Mouse (Mus musculus) right cerebral cortex, postnatal 4 days (tissue): ENCODE data around the gene Tnfsf8.

Experiments used
- DNase-seq: peaks from one replicate; pipeline ENCODE4 v3.0.0-alpha.2; 2022

Tnfsf8 gene

GRCm38 (mm10) chr4:63860688-63861540 is at the start of gene Tnfsf8:
TSS of gene Tnfsf8 (minus strand) at chr4:63861347.
- no peak for DNase-seq

DNA sequence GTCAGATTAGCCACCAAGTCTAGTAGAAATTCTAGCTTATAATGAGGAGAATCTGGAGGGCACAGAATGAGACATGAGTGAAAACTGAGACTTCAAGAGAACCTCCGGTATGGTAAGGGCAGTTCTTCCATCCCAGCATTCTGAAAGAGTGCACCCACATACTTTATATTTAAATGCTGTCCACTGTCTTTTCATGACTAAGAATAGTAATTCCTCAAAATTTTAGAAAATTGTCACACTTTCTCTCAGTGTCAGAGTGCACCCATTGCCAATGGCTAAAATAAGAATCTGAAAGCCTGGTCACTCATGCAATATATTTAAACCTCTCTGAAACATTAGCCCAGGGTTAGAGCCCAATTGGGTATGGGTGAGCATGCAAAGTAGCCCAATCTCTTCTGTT is 47.4 kb upstream of the Tnfsf8 start:
- no peak for DNase-seq

DNA sequence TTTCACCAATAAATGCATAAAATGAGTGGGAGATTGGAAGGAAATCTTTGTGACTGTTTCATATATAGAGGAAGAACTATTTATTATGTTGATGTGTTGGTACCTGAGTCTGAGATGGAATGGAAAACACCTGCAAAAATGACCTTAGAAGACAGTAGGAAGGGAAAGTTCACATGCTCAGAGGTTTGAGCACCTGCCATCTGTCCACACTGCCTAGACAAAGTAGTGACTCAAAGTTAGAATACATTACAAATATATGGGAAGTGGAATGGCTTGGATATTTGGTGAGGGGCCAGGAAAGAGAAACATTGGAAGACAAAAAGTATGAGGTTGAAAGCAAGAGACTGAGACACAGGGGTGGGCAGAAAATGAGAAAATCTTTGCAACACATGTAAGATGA is 46.3 kb upstream of the Tnfsf8 start:
- no peak for DNase-seq

DNA sequence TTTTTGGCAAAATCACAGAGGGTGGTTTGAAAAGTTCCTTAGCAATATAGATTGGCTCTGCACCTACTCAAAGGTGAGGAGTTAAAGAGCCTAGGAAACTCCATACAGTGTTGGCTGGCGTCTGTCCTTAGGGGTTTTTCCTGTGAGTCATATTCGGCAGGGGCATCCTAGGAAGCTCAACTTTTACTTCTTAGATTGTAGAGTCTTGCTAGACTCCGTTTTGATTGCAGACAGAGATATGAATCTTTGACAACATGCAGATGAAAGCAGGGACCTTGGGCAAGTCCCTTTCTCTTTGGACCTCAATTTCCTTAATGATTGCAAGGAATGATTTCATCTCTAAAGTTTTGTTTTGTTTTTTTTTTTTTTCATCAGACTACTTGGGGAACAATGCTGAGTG is 44.9 kb upstream of the Tnfsf8 start:
- no peak for DNase-seq

GRCm38 (mm10) chr4:63899081-63899523 is 38.0 kb upstream of the Tnfsf8 start:
- DNase-seq: no peak

DNA sequence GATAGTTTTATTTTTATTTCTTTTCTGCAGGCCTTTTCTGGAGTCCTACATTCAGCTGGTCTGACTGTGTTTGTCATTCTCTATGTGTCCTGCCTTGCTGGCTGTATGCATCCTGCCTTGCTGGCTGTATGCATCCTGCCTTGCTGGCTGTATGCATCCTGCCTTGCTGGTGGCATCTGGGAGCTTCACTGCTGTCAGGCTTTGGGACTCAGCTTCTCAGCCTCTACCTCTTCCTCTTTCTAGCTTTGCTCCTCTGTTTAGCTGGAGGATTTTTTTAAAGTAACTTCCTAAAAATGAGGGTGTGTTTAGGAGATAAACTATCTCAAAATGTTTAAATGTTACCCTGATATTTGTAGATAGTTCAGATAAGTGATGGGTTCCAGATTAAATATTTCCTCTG is 36.0 kb upstream of the Tnfsf8 start:
- DNase-seq: no peak

GRCm38 (mm10) chr4:63886156-63886555 is 25.0 kb upstream of the Tnfsf8 start:
- DNase-seq: no peak

- no peak for DNase-seq
Observed at GRCm38 (mm10) chr4:63876720-63877119, 15.6 kb upstream of the Tnfsf8 start.

DNA sequence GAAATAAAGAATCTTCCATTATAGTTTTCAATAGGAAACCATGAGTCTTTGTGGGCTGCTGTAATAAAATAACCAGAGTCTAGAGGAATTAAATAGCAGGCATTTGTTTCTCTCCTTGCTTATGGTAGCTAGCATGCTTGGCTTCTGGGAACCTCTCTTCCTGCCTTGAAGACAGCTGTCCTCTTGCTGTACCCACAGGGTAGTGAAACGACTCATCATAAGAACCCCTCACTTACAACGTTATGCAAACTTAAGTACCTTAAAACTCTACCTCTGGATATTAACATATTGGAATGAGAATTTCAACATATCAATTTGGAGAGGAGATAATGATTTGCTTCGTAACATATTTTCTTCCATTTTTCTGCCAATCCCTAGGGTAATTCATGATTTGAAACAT is 14.3 kb upstream of the Tnfsf8 start:
- no peak for DNase-seq

DNA sequence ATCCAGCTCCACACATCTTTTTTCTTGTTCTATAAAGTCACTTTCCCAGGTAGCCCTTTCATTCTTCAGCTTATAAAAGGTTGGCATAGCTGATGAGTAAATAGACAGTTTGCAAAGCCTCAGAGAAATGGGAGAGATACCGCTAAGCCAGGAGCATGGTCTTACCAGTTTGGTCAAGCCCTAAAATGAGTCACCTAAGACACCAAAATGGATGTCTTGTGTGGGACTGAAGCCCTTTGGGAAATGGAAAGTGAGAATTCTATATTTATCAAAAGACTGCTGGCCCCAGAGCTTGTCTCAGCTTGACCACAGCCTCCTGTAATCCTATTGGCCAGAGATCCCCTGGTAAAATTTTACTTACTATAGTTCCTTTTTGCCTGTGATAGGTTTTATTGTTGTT is 9.5 kb upstream of the Tnfsf8 start:
- no peak for DNase-seq

GRCm38 (mm10) chr4:63868770-63869169 is 7.6 kb upstream of the Tnfsf8 start:
- DNase-seq: no peak

DNA sequence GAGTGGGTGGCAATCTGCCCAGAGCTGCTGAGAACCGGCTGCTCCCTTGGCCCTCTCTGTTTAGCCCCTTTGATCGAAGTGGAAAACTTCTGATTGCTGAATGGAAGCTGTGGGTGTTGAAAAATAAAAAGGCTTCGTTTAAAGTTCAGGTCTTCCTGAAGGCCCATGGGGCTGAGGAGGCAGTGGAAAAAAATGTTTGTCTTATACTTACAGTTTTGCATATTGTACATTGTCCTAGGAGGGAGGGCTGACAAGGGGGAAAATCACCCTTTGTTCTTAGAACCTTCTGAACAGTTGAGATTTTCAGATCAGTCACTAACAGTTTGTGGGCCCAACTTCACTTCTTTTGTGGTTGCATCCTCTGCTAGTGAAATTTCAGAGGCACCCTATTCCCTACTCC is 1.8 kb upstream of the Tnfsf8 start:
- peak; percentile 14 for DNase-seq

DNA sequence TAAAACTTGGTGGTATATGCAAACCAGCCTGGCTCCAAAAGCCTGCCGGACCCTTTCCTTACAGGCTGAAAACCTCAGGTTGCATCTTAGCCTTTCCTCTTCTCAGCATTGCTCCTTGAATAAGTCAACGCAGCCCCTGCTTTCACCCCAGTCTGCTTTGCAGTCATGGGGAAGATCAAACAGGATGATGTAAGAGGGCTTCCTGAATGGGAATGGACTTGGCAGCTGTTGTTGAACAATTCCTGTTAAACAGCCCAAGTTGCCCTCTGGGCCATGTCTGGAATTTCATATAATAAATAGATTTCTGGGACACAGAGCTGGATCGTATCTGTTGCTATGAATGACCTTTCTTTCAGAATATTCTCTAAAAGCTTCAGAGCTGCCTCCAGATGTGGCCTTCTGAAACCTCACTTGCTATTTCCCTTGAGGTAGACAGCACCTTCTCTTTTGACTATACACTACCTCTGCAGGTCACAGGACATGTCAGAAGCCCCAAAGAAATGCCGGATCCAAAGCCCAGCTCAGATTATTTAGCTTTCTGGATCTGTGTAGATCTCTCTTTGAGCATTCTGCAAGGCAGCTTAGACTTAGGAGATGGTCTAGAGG is 1.0 kb upstream of the Tnfsf8 start:
- DNase-seq: no peak

- DNase-seq: no peak
Observed at GRCm38 (mm10) chr4:63860236-63860635, 911 bp downstream of the Tnfsf8 start.

DNA sequence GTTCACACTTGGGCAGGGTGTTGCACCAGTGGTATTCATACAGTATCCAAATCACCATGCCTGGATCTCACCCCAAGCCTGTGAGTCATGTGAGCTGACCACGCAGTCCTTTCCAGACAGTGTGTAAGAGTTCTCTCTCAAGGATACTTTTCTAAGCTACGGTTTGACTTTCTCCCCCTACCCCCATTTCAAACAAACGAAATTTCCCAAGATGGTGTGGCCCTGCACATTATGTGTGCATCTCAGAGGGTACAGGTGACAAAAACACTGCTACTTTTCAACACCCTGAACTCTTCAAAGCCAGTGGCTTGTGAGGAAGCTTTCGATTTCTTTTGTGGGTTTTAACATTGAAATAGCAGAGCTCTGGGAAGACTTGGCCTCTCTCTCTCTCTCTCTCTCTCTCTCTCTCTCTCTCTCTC is 1.4 kb downstream of the Tnfsf8 start:
- DNase-seq: no peak

DNA sequence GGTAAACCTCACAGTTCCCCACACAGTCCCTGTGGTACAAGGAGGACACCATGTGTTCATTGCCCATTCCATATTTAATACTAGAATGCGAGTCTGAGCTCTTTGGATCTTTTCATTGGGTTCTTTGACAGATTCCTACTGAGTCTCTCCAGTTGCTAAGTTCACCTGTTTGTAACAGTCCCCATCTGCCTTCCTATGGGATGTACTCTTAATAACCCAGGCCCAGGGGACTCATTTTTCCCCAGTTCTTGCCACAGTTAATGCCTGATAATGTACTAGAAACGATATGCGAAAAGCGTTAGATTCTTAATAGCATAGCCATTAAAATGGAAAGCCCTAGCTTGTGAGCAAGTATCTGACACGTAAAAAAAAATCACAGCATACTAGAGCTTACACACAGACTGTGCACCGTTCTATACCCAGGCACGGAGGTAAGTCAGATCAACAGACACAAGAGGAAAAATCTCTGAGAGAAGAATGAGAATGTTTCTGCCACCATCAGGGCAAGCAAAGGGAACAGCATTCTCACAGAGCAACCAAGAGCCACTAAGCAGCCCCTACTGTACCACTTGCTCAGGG is 2.4 kb downstream of the Tnfsf8 start:
- DNase-seq: no peak

- DNase-seq: no peak
Observed at GRCm38 (mm10) chr4:63856764-63857163, 4.4 kb downstream of the Tnfsf8 start.

DNA sequence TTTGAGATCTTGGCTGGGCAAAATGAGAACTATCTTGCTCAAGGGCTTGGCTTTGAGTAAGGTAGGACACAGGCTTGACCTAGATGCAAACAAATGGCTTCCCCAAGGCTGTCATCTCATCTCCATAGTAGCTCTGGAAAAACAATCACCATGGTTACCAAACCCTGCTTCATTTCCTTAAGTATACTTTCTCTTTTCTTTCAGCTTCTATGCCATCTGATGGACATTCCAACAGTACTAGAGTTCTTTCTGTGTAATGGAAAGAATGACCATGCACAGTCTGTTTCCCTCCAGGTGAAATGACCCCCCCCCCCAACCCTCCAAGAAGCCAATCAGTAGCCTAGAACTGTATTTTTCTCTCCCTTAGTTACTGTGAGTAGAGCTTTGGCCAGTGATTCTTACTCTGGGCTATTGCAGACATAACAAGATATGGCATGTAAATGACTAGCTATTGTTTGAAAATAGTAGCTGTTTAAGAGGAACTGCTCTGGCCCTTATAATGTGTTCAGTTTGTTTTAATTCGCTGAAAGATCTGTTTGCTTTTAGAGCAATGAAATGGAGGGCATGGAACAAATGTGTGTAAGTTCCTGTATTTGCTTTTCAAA is 7.3 kb downstream of the Tnfsf8 start:
- no peak for DNase-seq

GRCm38 (mm10) chr4:63850082-63850481 is 11.1 kb downstream of the Tnfsf8 start:
- no peak for DNase-seq

- no peak for DNase-seq
Observed at GRCm38 (mm10) chr4:63846881-63847597, 14.1 kb downstream of the Tnfsf8 start.

- no peak for DNase-seq
Observed at GRCm38 (mm10) chr4:63845760-63846159, 15.4 kb downstream of the Tnfsf8 start.

- DNase-seq: peak; percentile 6
Observed at GRCm38 (mm10) chr4:63843924-63844323, 17.2 kb downstream of the Tnfsf8 start.

DNA sequence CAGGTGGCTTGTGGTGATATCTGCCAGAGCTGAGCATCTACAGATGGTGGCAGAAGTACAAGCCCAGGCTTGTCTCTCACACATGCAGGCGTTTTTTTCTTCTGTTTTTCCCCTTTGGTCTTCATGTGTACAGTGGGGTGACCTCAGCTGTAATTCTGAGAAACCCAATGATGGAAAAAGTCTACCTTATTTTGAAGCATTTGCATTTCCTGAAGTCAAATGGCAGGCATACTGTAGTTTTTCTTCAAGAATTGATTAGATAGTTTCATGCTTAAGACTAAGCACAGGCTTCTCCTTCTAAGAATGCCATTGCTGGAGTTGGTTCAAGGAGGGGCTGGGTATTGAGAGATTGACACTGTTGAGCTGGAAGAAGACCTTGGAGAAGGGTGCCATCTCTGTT is 18.9 kb downstream of the Tnfsf8 start:
- no peak for DNase-seq
